Mouse (Mus musculus): Measurements from ENCODE around the gene Dennd1b.

GRCm38 (mm10) chr1:138962266-138963101 is 751 bp upstream of the Dennd1b start:
- TF ChIP-seq CTCF (IDR thresholded peaks at IDR 0.05; ENCODE audit: extremely low read depth, insufficient read depth, insufficient read length, insufficient replicate concordance) (no peak), POLR2A (IDR thresholded peaks at IDR 0.05; ENCODE audit: low read depth, low read length) (no peak)
